Mouse (Mus musculus) adrenal gland, adult 18-20 months (tissue): Measurements from ENCODE around the gene Rtn4r. TPM values are rescaled to one million over a fixed set of nuclear protein-coding genes. Genes with fewer than 3 reads are reported as not detected.

Experiments
- DNase-seq, 2 experiments: peaks; one replicate each; pipeline ENCODE4 v3.0.0; 2021 to 2022; ENCODE audit warnings: low spot score in 2 of 2
- long read RNA-seq, 2 experiments: library from polyadenylated mRNA; stranded (forward); transcript quantifications; one replicate each; pipeline ENCODE4 v2.0.0; 2021
- total RNA-seq, 2 experiments: library from RNA; stranded (reverse); gene quantifications; 1 replicate in 1 of 2; 2 replicates in 1 of 2; pipeline ENCODE4 v1.2.3; 2021

Rtn4r gene
- under 1 TPM; 0.20 to 0.26 TPM for total RNA-seq
- long read RNA-seq, experiment 1: 0 reads
- long read RNA-seq, experiment 2: 0 reads

GRCm38 (mm10) chr16:18127241-18127861 lies at the start of gene Rtn4r:
TSS of gene Rtn4r (plus strand) at chr16:18127642.
- peak; percentile 50 to 62 for DNase-seq

GRCm38 (mm10) chr16:18078314-18079015 lies 49.0 kb upstream of the Rtn4r start:
- DNase-seq: no peak

GRCm38 (mm10) chr16:18079300-18079699 lies 48.1 kb upstream of the Rtn4r start:
- no peak for DNase-seq

GRCm38 (mm10) chr16:18080171-18080570 lies 47.3 kb upstream of the Rtn4r start:
- no peak for DNase-seq

GRCm38 (mm10) chr16:18081149-18081827 lies 46.2 kb upstream of the Rtn4r start:
- DNase-seq: no peak

GRCm38 (mm10) chr16:18082291-18082690 lies 45.2 kb upstream of the Rtn4r start:
- DNase-seq: no peak

GRCm38 (mm10) chr16:18083231-18083951 lies 44.1 kb upstream of the Rtn4r start:
- DNase-seq: peak; percentile 38 to 47

- DNase-seq: no peak
Measured at GRCm38 (mm10) chr16:18084262-18084661, 43.2 kb upstream of the Rtn4r start.

- peak in 1 of 2 experiments; percentile 41 for DNase-seq
Measured at GRCm38 (mm10) chr16:18087101-18087500, 40.3 kb upstream of the Rtn4r start.

- DNase-seq: no peak
Measured at GRCm38 (mm10) chr16:18096348-18096747, 31.1 kb upstream of the Rtn4r start.

GRCm38 (mm10) chr16:18102816-18103215 lies 24.6 kb upstream of the Rtn4r start:
- DNase-seq: no peak

- DNase-seq: no peak
Measured at GRCm38 (mm10) chr16:18103366-18103765, 24.1 kb upstream of the Rtn4r start.

- DNase-seq: no peak
Measured at GRCm38 (mm10) chr16:18103808-18104207, 23.6 kb upstream of the Rtn4r start.

GRCm38 (mm10) chr16:18108221-18108966 lies 19.0 kb upstream of the Rtn4r start:
- peak; percentile 70 to 73 for DNase-seq

- DNase-seq: no peak
Measured at GRCm38 (mm10) chr16:18111042-18111441, 16.4 kb upstream of the Rtn4r start.

GRCm38 (mm10) chr16:18116467-18116866 lies 11.0 kb upstream of the Rtn4r start:
- DNase-seq: no peak

GRCm38 (mm10) chr16:18118285-18118684 lies 9.2 kb upstream of the Rtn4r start:
- no peak for DNase-seq

GRCm38 (mm10) chr16:18119031-18119730 lies 8.3 kb upstream of the Rtn4r start:
- no peak for DNase-seq

GRCm38 (mm10) chr16:18122740-18123139 lies 4.7 kb upstream of the Rtn4r start:
- DNase-seq: no peak

GRCm38 (mm10) chr16:18123471-18123870 lies 4.0 kb upstream of the Rtn4r start:
- DNase-seq: no peak
